ENCODE assay signal across 23 mouse cellular contexts in genomic region chr2:169814351-169814750, GRCm38 (mm10).
A peak's percentile ranks its signal among the peaks of the same experiment; 100 is the strongest.
DNase-seq lines count a peak whose midpoint lies in the region; ATAC-seq and TF ChIP-seq lines count a peak whose summit lies in the region.
"Had no signal": no experiment of that assay in that cellular context is flagged by ENCODE, and none has a peak within 500 bp of the region (broad histone marks: within the 10 kb centered on the region; RNA-seq: fewer than 3 reads in every experiment).

No protein-coding gene starts in this region.

- DNase-seq in cerebellum, postnatal 14 days, result peak; percentile 47 to 62
- DNase-seq in cerebellum, adult 11 months, result no peak
- DNase-seq in forebrain, postnatal 0 days, result no peak
- no peak for DNase-seq in ovary, adult 18-20 months (ENCODE audit: low spot score)
- DNase-seq in spleen, adult 18-20 months, result no peak
- DNase-seq: adrenal gland, postnatal 36 days; cerebellum, adult 9-11 months; heart, postnatal 4 days; kidney, adult 2 months; lung, adult 18-20 months; lung, postnatal 10 days; thymus, adult 2 months; thymus, postnatal 4 days had no signal

- no peak for ATAC-seq in midbrain, embryonic 13.5 days
- no peak for ATAC-seq in midbrain, embryonic 15.5 days (replicated peaks)
- ATAC-seq in forebrain, postnatal 0 days, result no peak
- ATAC-seq in limb, embryonic 12.5 days (ENCODE audit: insufficient number of reproducible peaks, insufficient read depth, low FRiP score, low TSS enrichment, low read depth), result no peak
- ATAC-seq: liver, embryonic 12.5 days had no signal

- no peaks in the 10 kb centered on the region for H3K27me3 ChIP-seq in midbrain, embryonic 13.5 days
- no peaks in the 10 kb centered on the region for H3K27me3 ChIP-seq in midbrain, embryonic 15.5 days (replicated peaks)
- no peaks in the 10 kb centered on the region for H3K27me3 ChIP-seq in forebrain, postnatal 0 days (ENCODE audit: insufficient read depth, low read length)
- H3K27me3 ChIP-seq in limb, embryonic 12.5 days, result peaks cover 25% of the 10 kb centered on the region
- H3K27me3 ChIP-seq: liver, embryonic 12.5 days had no signal

- no peak overlapping the region for H3K4me2 ChIP-seq in midbrain, embryonic 13.5 days (replicated peaks)
- H3K4me2 ChIP-seq in midbrain, embryonic 15.5 days, result no peak overlapping the region
- no peak overlapping the region for H3K4me2 ChIP-seq in forebrain, postnatal 0 days (ENCODE audit: low read depth)
- no peak overlapping the region for H3K4me2 ChIP-seq in limb, embryonic 12.5 days
- H3K4me2 ChIP-seq: embryonic facial prominence, embryonic 13.5 days; limb, embryonic 13.5 days; liver, embryonic 12.5 days; midbrain, embryonic 12.5 days had no signal

- peak overlapping the region; percentile 2; the same call in 1 of the 2 replicates for H3K27ac ChIP-seq in midbrain, embryonic 13.5 days
- no peak overlapping the region; the same call in 1 of the 2 replicates for H3K27ac ChIP-seq in midbrain, embryonic 15.5 days
- H3K27ac ChIP-seq in forebrain, postnatal 0 days (ENCODE audit: low read depth, low read length), result 0 out of 2 replicates have a peak overlapping the region, but pooled peaks have one; percentile 15
- H3K27ac ChIP-seq in limb, embryonic 12.5 days, result peak overlapping the region; percentile 47
- H3K27ac ChIP-seq: embryonic facial prominence, embryonic 13.5 days; heart, embryonic 10.5 days; kidney, postnatal 0 days; limb, embryonic 13.5 days; liver, embryonic 12.5 days; midbrain, embryonic 12.5 days had no signal

- H3K4me1 ChIP-seq in midbrain, embryonic 13.5 days (replicated peaks), result peaks cover 21% of the 10 kb centered on the region
- peaks cover 12% of the 10 kb centered on the region for H3K4me1 ChIP-seq in midbrain, embryonic 15.5 days
- H3K4me1 ChIP-seq in forebrain, postnatal 0 days (ENCODE audit: insufficient read depth), result peaks cover 7% of the 10 kb centered on the region; the same call in 1 of the 2 replicates
- peaks cover 40% of the 10 kb centered on the region for H3K4me1 ChIP-seq in limb, embryonic 12.5 days (replicated peaks)
- H3K4me1 ChIP-seq: liver, embryonic 12.5 days had no signal

- H3K36me3 ChIP-seq in midbrain, embryonic 13.5 days, result no peaks in the 10 kb centered on the region
- H3K36me3 ChIP-seq in midbrain, embryonic 15.5 days (replicated peaks), result no peaks in the 10 kb centered on the region
- H3K36me3 ChIP-seq in forebrain, postnatal 0 days (ENCODE audit: insufficient read depth), result no peaks in the 10 kb centered on the region
- H3K36me3 ChIP-seq in limb, embryonic 12.5 days, result no peaks in the 10 kb centered on the region
- H3K36me3 ChIP-seq: embryonic facial prominence, embryonic 13.5 days; heart, embryonic 10.5 days; limb, embryonic 13.5 days; liver, embryonic 12.5 days; midbrain, embryonic 12.5 days had no signal

- 68% methylated on average over 3 of the region's 3 CpGs for WGBS in midbrain, embryonic 13.5 days
- WGBS in midbrain, embryonic 15.5 days, result 67% methylated on average over 3 of the region's 3 CpGs
- WGBS in forebrain, postnatal 0 days, result 43% methylated on average over 3 of the region's 3 CpGs
- 48% methylated on average over 3 of the region's 3 CpGs for WGBS in limb, embryonic 12.5 days

- TF ChIP-seq CTCF in forebrain, postnatal 0 days (IDR thresholded peaks at IDR 0.05; ENCODE audit: low read depth), result no peak

- H3K4me3 ChIP-seq in midbrain, embryonic 13.5 days (replicated peaks), result no peak overlapping the region
- no peak overlapping the region for H3K4me3 ChIP-seq in midbrain, embryonic 15.5 days
- H3K4me3 ChIP-seq in forebrain, postnatal 0 days (ENCODE audit: low read depth, low read length), result no peak overlapping the region
- H3K4me3 ChIP-seq in limb, embryonic 12.5 days (replicated peaks), result no peak overlapping the region
- H3K4me3 ChIP-seq: embryonic facial prominence, embryonic 13.5 days; heart, embryonic 10.5 days; limb, embryonic 13.5 days; liver, embryonic 12.5 days; midbrain, embryonic 12.5 days; myocyte had no signal

- no peak overlapping the region for H3K9ac ChIP-seq in midbrain, embryonic 13.5 days (replicated peaks)
- H3K9ac ChIP-seq in midbrain, embryonic 15.5 days, result no peak overlapping the region
- H3K9ac ChIP-seq in forebrain, postnatal 0 days, result no peak overlapping the region
- no peak overlapping the region for H3K9ac ChIP-seq in limb, embryonic 12.5 days (replicated peaks)
- H3K9ac ChIP-seq: embryonic facial prominence, embryonic 13.5 days; limb, embryonic 13.5 days; liver, embryonic 12.5 days; midbrain, embryonic 12.5 days had no signal

- no peaks in the 10 kb centered on the region for H3K9me3 ChIP-seq in midbrain, embryonic 13.5 days
- H3K9me3 ChIP-seq in midbrain, embryonic 15.5 days, result no peaks in the 10 kb centered on the region
- H3K9me3 ChIP-seq in forebrain, postnatal 0 days (ENCODE audit: low read length), result no peaks in the 10 kb centered on the region
- no peaks in the 10 kb centered on the region for H3K9me3 ChIP-seq in limb, embryonic 12.5 days
- H3K9me3 ChIP-seq: embryonic facial prominence, embryonic 13.5 days; heart, embryonic 10.5 days; limb, embryonic 13.5 days; liver, embryonic 12.5 days; midbrain, embryonic 12.5 days had no signal

Comparison
In these comparisons a context has a peak if more than half of its experiments do, and no peak if none do; other contexts are left out.
1. DNase-seq: peak in cerebellum, postnatal 14 days (2 of 2); none in cerebellum, adult 11 months (single experiment), forebrain, postnatal 0 days (single experiment), ovary, adult 18-20 months (single experiment) and spleen, adult 18-20 months (0 of 2).